9 mouse cellular contexts compared by ENCODE assay signal in the genomic region with DNA sequence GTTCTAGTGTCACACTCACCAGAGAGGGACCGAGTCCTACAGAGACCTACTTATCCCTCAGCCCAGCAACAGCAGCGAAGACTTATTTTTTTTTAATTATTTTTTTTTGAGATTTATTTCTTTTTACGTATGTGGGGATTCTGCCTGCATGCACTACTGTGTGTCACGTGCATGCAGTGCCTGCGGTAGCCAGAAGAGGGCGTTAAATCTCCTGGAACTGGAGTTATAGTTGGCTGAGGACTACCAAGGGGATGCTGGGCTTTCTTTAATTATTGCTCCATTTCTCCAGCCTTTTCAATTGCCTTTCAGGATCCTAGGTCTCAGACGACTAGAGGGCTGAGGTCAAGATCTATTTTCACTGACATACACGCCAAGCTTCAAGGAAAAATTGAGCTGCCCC. TPM values are rescaled to one million over a fixed set of nuclear protein-coding genes. Genes with fewer than 3 reads are reported as not detected.
A peak's percentile ranks its signal among the peaks of the same experiment; 100 is the strongest.
DNase-seq lines count a peak whose midpoint lies in the region; ATAC-seq and TF ChIP-seq lines count a peak whose summit lies in the region.
"Had no signal": no experiment of that assay in that cellular context is flagged by ENCODE, and none has a peak within 500 bp of the region (broad histone marks: within the 10 kb centered on the region; RNA-seq: fewer than 3 reads in every experiment).

No protein-coding gene starts in this region.

- no peak overlapping the region for H3K9ac ChIP-seq in forebrain, postnatal 0 days
- no peak overlapping the region for H3K9ac ChIP-seq in forebrain, embryonic 12.5 days
- H3K9ac ChIP-seq in midbrain, embryonic 14.5 days (replicated peaks; ENCODE audit: low read length), result no peak overlapping the region
- H3K9ac ChIP-seq in midbrain, embryonic 15.5 days, result no peak overlapping the region
- no peak overlapping the region for H3K9ac ChIP-seq in hindbrain, embryonic 14.5 days

- no peaks in the 10 kb centered on the region for H3K4me1 ChIP-seq in forebrain, postnatal 0 days (ENCODE audit: insufficient read depth)
- no peaks in the 10 kb centered on the region for H3K4me1 ChIP-seq in forebrain, embryonic 12.5 days
- no peaks in the 10 kb centered on the region for H3K4me1 ChIP-seq in midbrain, embryonic 14.5 days (ENCODE audit: control insufficient read depth, insufficient read depth, low read length)
- H3K4me1 ChIP-seq in midbrain, embryonic 15.5 days, result no peaks in the 10 kb centered on the region
- H3K4me1 ChIP-seq in hindbrain, embryonic 14.5 days (replicated peaks; ENCODE audit: control insufficient read depth, insufficient read depth, low read length), result no peaks in the 10 kb centered on the region

- H3K9me3 ChIP-seq in forebrain, postnatal 0 days (ENCODE audit: low read length), result no peaks in the 10 kb centered on the region
- no peaks in the 10 kb centered on the region for H3K9me3 ChIP-seq in forebrain, embryonic 12.5 days
- no peaks in the 10 kb centered on the region for H3K9me3 ChIP-seq in midbrain, embryonic 14.5 days (ENCODE audit: control insufficient read depth, low read length)
- no peaks in the 10 kb centered on the region for H3K9me3 ChIP-seq in midbrain, embryonic 15.5 days
- no peaks in the 10 kb centered on the region for H3K9me3 ChIP-seq in hindbrain, embryonic 14.5 days (ENCODE audit: control insufficient read depth, low read length)

- peak; percentile 62 for ATAC-seq in forebrain, postnatal 0 days
- ATAC-seq in forebrain, embryonic 12.5 days (ENCODE audit: low FRiP score), result no peak
- no peak for ATAC-seq in midbrain, embryonic 14.5 days (ENCODE audit: low FRiP score, low TSS enrichment)
- ATAC-seq in midbrain, embryonic 15.5 days (replicated peaks), result no peak
- ATAC-seq in hindbrain, embryonic 14.5 days (ENCODE audit: low FRiP score), result no peak

- no peaks in the 10 kb centered on the region for H3K27me3 ChIP-seq in forebrain, postnatal 0 days (ENCODE audit: insufficient read depth, low read length)
- no peaks in the 10 kb centered on the region for H3K27me3 ChIP-seq in forebrain, embryonic 12.5 days
- no peaks in the 10 kb centered on the region for H3K27me3 ChIP-seq in midbrain, embryonic 14.5 days (ENCODE audit: control insufficient read depth, insufficient read depth, low read length)
- H3K27me3 ChIP-seq in midbrain, embryonic 15.5 days (replicated peaks), result no peaks in the 10 kb centered on the region
- no peaks in the 10 kb centered on the region for H3K27me3 ChIP-seq in hindbrain, embryonic 14.5 days (ENCODE audit: control insufficient read depth, insufficient read depth, low read length)
- no peaks in the 10 kb centered on the region for H3K27me3 ChIP-seq in splenic B cell, adult 2 months (ENCODE audit: control insufficient read depth, insufficient read depth, low read length, poor library complexity, severe bottlenecking)

- no peak overlapping the region for H3K4me3 ChIP-seq in forebrain, postnatal 0 days (ENCODE audit: low read depth, low read length)
- H3K4me3 ChIP-seq in forebrain, embryonic 12.5 days (replicated peaks), result no peak overlapping the region
- H3K4me3 ChIP-seq in midbrain, embryonic 14.5 days (replicated peaks; ENCODE audit: low read depth, low read length), result no peak overlapping the region
- no peak overlapping the region for H3K4me3 ChIP-seq in midbrain, embryonic 15.5 days
- no peak overlapping the region for H3K4me3 ChIP-seq in hindbrain, embryonic 14.5 days (replicated peaks; ENCODE audit: low read length)

- peak; percentile 74 for TF ChIP-seq CTCF in forebrain, postnatal 0 days (IDR thresholded peaks at IDR 0.05; ENCODE audit: low read depth)

- no peak overlapping the region for H3K4me2 ChIP-seq in forebrain, postnatal 0 days (ENCODE audit: low read depth)
- H3K4me2 ChIP-seq in forebrain, embryonic 12.5 days, result no peak overlapping the region
- H3K4me2 ChIP-seq in midbrain, embryonic 14.5 days (ENCODE audit: low read length), result no peak overlapping the region
- no peak overlapping the region for H3K4me2 ChIP-seq in midbrain, embryonic 15.5 days
- no peak overlapping the region for H3K4me2 ChIP-seq in hindbrain, embryonic 14.5 days (replicated peaks)

- 54% methylated on average over 8 of the region's 8 CpGs for WGBS in forebrain, postnatal 0 days
- WGBS in forebrain, embryonic 12.5 days, result 55% methylated on average over 8 of the region's 8 CpGs
- WGBS in midbrain, embryonic 14.5 days, result 53% methylated on average over 8 of the region's 8 CpGs
- 55% methylated on average over 8 of the region's 8 CpGs for WGBS in midbrain, embryonic 15.5 days
- WGBS in hindbrain, embryonic 14.5 days, result 49% methylated on average over 8 of the region's 8 CpGs

- no peak overlapping the region for H3K27ac ChIP-seq in forebrain, postnatal 0 days (ENCODE audit: low read depth, low read length)
- no peak overlapping the region for H3K27ac ChIP-seq in forebrain, embryonic 12.5 days
- no peak overlapping the region for H3K27ac ChIP-seq in midbrain, embryonic 14.5 days (replicated peaks; ENCODE audit: low read depth, low read length)
- no peak overlapping the region for H3K27ac ChIP-seq in midbrain, embryonic 15.5 days
- H3K27ac ChIP-seq in hindbrain, embryonic 14.5 days, result no peak overlapping the region

- H3K36me3 ChIP-seq in forebrain, postnatal 0 days (ENCODE audit: insufficient read depth), result peaks cover 6% of the 10 kb centered on the region; the same call in 1 of the 2 replicates
- peaks cover 6% of the 10 kb centered on the region for H3K36me3 ChIP-seq in forebrain, embryonic 12.5 days (replicated peaks)
- H3K36me3 ChIP-seq in midbrain, embryonic 14.5 days (ENCODE audit: control insufficient read depth, insufficient read depth, low read length), result no peaks in the 10 kb centered on the region
- peaks cover 3% of the 10 kb centered on the region; the same call in 1 of the 2 replicates for H3K36me3 ChIP-seq in midbrain, embryonic 15.5 days (replicated peaks)
- peaks cover 14% of the 10 kb centered on the region for H3K36me3 ChIP-seq in hindbrain, embryonic 14.5 days (replicated peaks; ENCODE audit: control insufficient read depth, insufficient read depth)
- H3K36me3 ChIP-seq in splenic B cell, adult 2 months (ENCODE audit: control insufficient read depth, insufficient read depth, low read length, poor library complexity, severe bottlenecking), result peaks cover 5% of the 10 kb centered on the region

- DNase-seq in forebrain, postnatal 0 days, result peak; percentile 73
- peak; percentile 71 for DNase-seq in midbrain, embryonic 14.5 days
- DNase-seq in NIH3T3 (ENCODE audit: low read depth), result peak; percentile 75
- DNase-seq in hindbrain, embryonic 14.5 days (ENCODE audit: low spot score), result peak; percentile 44
- peak; percentile 57 for DNase-seq in splenic B cell, adult 2 months (ENCODE audit: low read depth, low spot score)
- DNase-seq in urinary bladder, adult 2 months (ENCODE audit: low spot score), result no peak

RNA-seq across cellular contexts. Expression of a gene that starts 40.4 kb away (rescaled TPM):
- total RNA-seq in forebrain, postnatal 0 days (2014; rRNA removed), result 0.14 and 0.31 TPM in 2 replicates
- not detected in 2 replicates for polyA plus RNA-seq in forebrain, postnatal 0 days (2015; fragmentation: Nextera tagmentation; extraction: Ambion mirVana)
- not detected in 2 replicates for polyA plus RNA-seq in forebrain, embryonic 12.5 days (2016; fragmentation: Nextera tagmentation; extraction: Ambion mirVana)
- polyA plus RNA-seq in midbrain, embryonic 14.5 days (2014; fragmentation: Nextera tagmentation; extraction: Ambion mirVana), result not detected in 2 replicates
- not detected in 2 replicates for polyA plus RNA-seq in midbrain, embryonic 15.5 days (2015; fragmentation: Nextera tagmentation; extraction: Ambion mirVana)
- polyA plus RNA-seq in hindbrain, embryonic 14.5 days (2014; fragmentation: Nextera tagmentation; extraction: Ambion mirVana), result not detected in 2 replicates
- polyA plus RNA-seq in urinary bladder, adult 2 months (2012; rRNA removed), result 0.04 and 0.07 TPM in 2 replicates
- total RNA-seq: heart, postnatal 36 days had no signal
